Mouse (Mus musculus): ENCODE data around the gene Rbms1.

Gene Rbms1

GRCm38 (mm10) chr2:60744674-60745073, 218.3 kb downstream of the Rbms1 start:
- no peak for DNase-seq

GRCm38 (mm10) chr2:60739389-60740137, 223.4 kb downstream of the Rbms1 start:
- no peak for DNase-seq

- DNase-seq = no peak
Observed at GRCm38 (mm10) chr2:60730929-60731328, 232.1 kb downstream of the Rbms1 start.

GRCm38 (mm10) chr2:60730024-60730423, 233.0 kb downstream of the Rbms1 start:
- no peak for DNase-seq

- no peak for DNase-seq
Observed at GRCm38 (mm10) chr2:60728902-60729585, 233.9 kb downstream of the Rbms1 start.

GRCm38 (mm10) chr2:60724660-60725059, 238.3 kb downstream of the Rbms1 start:
- no peak for DNase-seq

- DNase-seq = no peak
Observed at GRCm38 (mm10) chr2:60722967-60723366, 240.0 kb downstream of the Rbms1 start.

GRCm38 (mm10) chr2:60722514-60722913, 240.5 kb downstream of the Rbms1 start, which contains the start of gene Itgb6:
Gene Itgb6 (minus strand): TSS chr2:60722643.
- no peak for DNase-seq

GRCm38 (mm10) chr2:60720906-60721305, 242.1 kb downstream of the Rbms1 start:
- DNase-seq = no peak

- DNase-seq = no peak
Observed at GRCm38 (mm10) chr2:60720205-60720604, 242.8 kb downstream of the Rbms1 start.

GRCm38 (mm10) chr2:60717348-60717747, 245.6 kb downstream of the Rbms1 start:
- no peak for DNase-seq

GRCm38 (mm10) chr2:60716549-60716948, 246.4 kb downstream of the Rbms1 start:
- DNase-seq = no peak

- no peak for DNase-seq
Observed at GRCm38 (mm10) chr2:60715771-60716170, 247.2 kb downstream of the Rbms1 start.

- no peak for DNase-seq
Observed at GRCm38 (mm10) chr2:60714971-60715502, 248.0 kb downstream of the Rbms1 start.

GRCm38 (mm10) chr2:60714475-60714874, 248.5 kb downstream of the Rbms1 start:
- DNase-seq = no peak

GRCm38 (mm10) chr2:60713857-60714256, 249.1 kb downstream of the Rbms1 start:
- no peak for DNase-seq

- no peak for DNase-seq
Observed at GRCm38 (mm10) chr2:60712891-60713290, 250.1 kb downstream of the Rbms1 start.

- no peak for DNase-seq
Observed at GRCm38 (mm10) chr2:60712483-60712882, 250.5 kb downstream of the Rbms1 start.

- no peak for DNase-seq
Observed at GRCm38 (mm10) chr2:60711098-60711880, 251.7 kb downstream of the Rbms1 start.

GRCm38 (mm10) chr2:60710317-60710716, 252.7 kb downstream of the Rbms1 start:
- DNase-seq = no peak

GRCm38 (mm10) chr2:60708671-60709070, 254.3 kb downstream of the Rbms1 start:
- no peak for DNase-seq

- no peak for DNase-seq
Observed at GRCm38 (mm10) chr2:60706866-60707265, 256.1 kb downstream of the Rbms1 start.

GRCm38 (mm10) chr2:60705426-60705825, 257.6 kb downstream of the Rbms1 start:
- no peak for DNase-seq

Data from cerebellum, adult 11 months (tissue).